Mouse (Mus musculus) left cerebral cortex, adult 11 months (tissue): ENCODE measurements at regions not wholly inside any gene's neighbourhood (a gene's known extent, or its start where the extent isn't known, plus 50 kb on each side); places are given as distances from the start of the nearest gene placed in this dataset.
"Not testable (repeated sequence)": the region's sequence is repeated elsewhere in the genome, so short reads cannot be mapped to it uniquely, and the experiment has no call there.

Experiments
- DNase-seq: peaks from one replicate; pipeline ENCODE4 v3.0.0; 2022; ENCODE audit warnings: low spot score

GRCm38 (mm10) chr10:91447974-91448703, 267.0 kb upstream of the Tmpo start:
- no peak for DNase-seq

- DNase-seq, result no peak
Measured at GRCm38 (mm10) chr10:91443321-91443720, 262.2 kb upstream of the Tmpo start.

- no peak for DNase-seq
Measured at GRCm38 (mm10) chr10:91440051-91440450, 258.9 kb upstream of the Tmpo start.

- no peak for DNase-seq
Measured at GRCm38 (mm10) chr10:91437917-91438316, 256.8 kb upstream of the Tmpo start.

GRCm38 (mm10) chr10:91436091-91436569, 255.0 kb upstream of the Tmpo start:
- no peak for DNase-seq

GRCm38 (mm10) chr10:91430281-91430680, 249.2 kb upstream of the Tmpo start:
- DNase-seq, result no peak

- DNase-seq, result no peak
Measured at GRCm38 (mm10) chr10:91426584-91426983, 245.5 kb upstream of the Tmpo start.

- not testable (repeated sequence) for DNase-seq
Measured at GRCm38 (mm10) chr10:91425625-91426385, 244.7 kb upstream of the Tmpo start.

GRCm38 (mm10) chr10:91424786-91425185, 243.7 kb upstream of the Tmpo start:
- DNase-seq, result no peak

GRCm38 (mm10) chr10:91387255-91387654, 206.1 kb upstream of the Tmpo start:
- DNase-seq, result no peak

- DNase-seq, result peak; percentile 10
Measured at GRCm38 (mm10) chr10:91384372-91384771, 203.3 kb upstream of the Tmpo start.

- no peak for DNase-seq
Measured at GRCm38 (mm10) chr10:91376683-91377082, 195.6 kb upstream of the Tmpo start.

- DNase-seq, result no peak
Measured at GRCm38 (mm10) chr10:91367488-91367887, 186.4 kb upstream of the Tmpo start.

- DNase-seq, result no peak
Measured at GRCm38 (mm10) chr10:91362587-91362986, 181.5 kb upstream of the Tmpo start.

- no peak for DNase-seq
Measured at GRCm38 (mm10) chr10:91361621-91362020, 180.5 kb upstream of the Tmpo start.

GRCm38 (mm10) chr10:91345465-91345864, 164.3 kb upstream of the Tmpo start:
- no peak for DNase-seq

- DNase-seq, result no peak
Measured at GRCm38 (mm10) chr10:91342083-91342482, 161.0 kb upstream of the Tmpo start.

- DNase-seq, result no peak
Measured at GRCm38 (mm10) chr10:91339361-91339760, 158.2 kb upstream of the Tmpo start.

GRCm38 (mm10) chr10:91326661-91327312, 145.7 kb upstream of the Tmpo start:
- DNase-seq, result no peak

GRCm38 (mm10) chr10:91326144-91326655, 145.1 kb upstream of the Tmpo start:
- DNase-seq, result no peak

GRCm38 (mm10) chr10:91321226-91321625, 140.1 kb upstream of the Tmpo start:
- no peak for DNase-seq

GRCm38 (mm10) chr10:91319442-91320112, 138.5 kb upstream of the Tmpo start:
- no peak for DNase-seq
